Mouse (Mus musculus) lung, postnatal 10 days (tissue): ENCODE results near the gene Wdr4.
"Not testable (repeated sequence)": the region's sequence is repeated elsewhere in the genome, so short reads cannot be mapped to it uniquely, and the experiment has no call there.

Source experiments
- DNase-seq: peaks from one replicate; pipeline ENCODE4 v3.0.0; 2021

Gene Wdr4

GRCm38 (mm10) chr17:31519946-31520838 is at the start of gene Wdr4, which contains the start of gene Ndufv3:
Wdr4 (minus strand) TSS chr17:31519980.
Ndufv3 (plus strand) TSS chr17:31520115.
- DNase-seq = peak; percentile 100

GRCm38 (mm10) chr17:31566276-31566675 is 46.5 kb upstream of the Wdr4 start:
- no peak for DNase-seq

GRCm38 (mm10) chr17:31565141-31566056 is 45.6 kb upstream of the Wdr4 start:
- peak; percentile 78 for DNase-seq

- no peak for DNase-seq
Observed at GRCm38 (mm10) chr17:31564858-31565140, 45.0 kb upstream of the Wdr4 start.

GRCm38 (mm10) chr17:31564015-31564857 is 44.5 kb upstream of the Wdr4 start, which contains the start of gene Pknox1:
Pknox1 (plus strand) TSS chr17:31564734.
- peak; percentile 99 for DNase-seq

- peak; percentile 48 for DNase-seq
Observed at GRCm38 (mm10) chr17:31563632-31564014, 43.8 kb upstream of the Wdr4 start.

- no peak for DNase-seq
Observed at GRCm38 (mm10) chr17:31559021-31559789, 39.4 kb upstream of the Wdr4 start.

GRCm38 (mm10) chr17:31557947-31558542 is 38.3 kb upstream of the Wdr4 start:
- no peak for DNase-seq

GRCm38 (mm10) chr17:31557124-31557880 is 37.5 kb upstream of the Wdr4 start:
- DNase-seq = peak; percentile 80

GRCm38 (mm10) chr17:31556253-31556652 is 36.5 kb upstream of the Wdr4 start:
- DNase-seq = no peak

GRCm38 (mm10) chr17:31552601-31553000 is 32.8 kb upstream of the Wdr4 start:
- DNase-seq = not testable (repeated sequence)

GRCm38 (mm10) chr17:31549389-31549788 is 29.6 kb upstream of the Wdr4 start:
- DNase-seq = no peak

- no peak for DNase-seq
Observed at GRCm38 (mm10) chr17:31547974-31548373, 28.2 kb upstream of the Wdr4 start.

GRCm38 (mm10) chr17:31546444-31547196 is 26.8 kb upstream of the Wdr4 start:
- DNase-seq = no peak

GRCm38 (mm10) chr17:31543574-31543973 is 23.8 kb upstream of the Wdr4 start:
- DNase-seq = no peak

GRCm38 (mm10) chr17:31541460-31541831 is 21.7 kb upstream of the Wdr4 start:
- peak; percentile 34 for DNase-seq

GRCm38 (mm10) chr17:31540809-31541459 is 21.2 kb upstream of the Wdr4 start:
- no peak for DNase-seq

- DNase-seq = peak; percentile 16
Observed at GRCm38 (mm10) chr17:31540101-31540500, 20.3 kb upstream of the Wdr4 start.

- peak; percentile 81 for DNase-seq
Observed at GRCm38 (mm10) chr17:31535871-31536629, 16.3 kb upstream of the Wdr4 start.
